In the genomic region with DNA sequence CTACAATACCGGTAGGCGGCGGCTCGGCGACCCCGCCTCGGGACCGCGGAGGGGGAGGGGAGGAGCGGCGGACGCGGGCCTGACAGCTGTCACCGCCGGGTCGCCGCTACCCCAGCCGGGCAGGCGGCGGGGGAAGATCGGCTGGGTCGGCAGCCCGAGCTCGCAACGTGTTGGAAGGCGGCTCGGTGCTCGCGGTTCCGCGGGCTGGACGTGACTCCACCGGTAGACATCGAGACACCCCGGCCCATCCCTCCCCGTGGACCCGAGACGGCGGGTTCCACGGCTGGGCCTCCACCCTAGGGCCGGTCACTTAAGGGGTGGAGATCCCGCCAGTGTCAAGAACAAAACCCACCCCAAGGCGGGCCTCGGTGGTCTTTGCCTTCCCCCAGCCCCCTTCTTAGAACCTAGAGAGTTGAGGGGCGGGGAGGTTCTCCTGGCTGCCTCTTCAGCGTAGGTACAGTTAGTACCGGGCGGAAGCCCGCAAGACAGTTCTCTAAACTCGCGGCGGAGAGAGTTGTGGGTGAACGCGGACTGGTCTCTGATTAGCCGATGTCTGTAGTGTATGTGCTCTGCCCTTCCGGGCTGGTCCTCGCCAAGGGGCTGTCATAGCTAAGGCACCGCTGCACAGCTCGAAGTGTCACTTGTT, we compare ENCODE assay signal across 8 mouse cellular contexts. TPM values are rescaled to one million over a fixed set of nuclear protein-coding genes. Genes with fewer than 3 reads are reported as not detected.
DNase-seq lines count a peak whose midpoint lies in the region; ATAC-seq and TF ChIP-seq lines count a peak whose summit lies in the region.

No protein-coding gene starts in this region.

- H3K4me3 ChIP-seq in gastrocnemius, adult 2 months = peak overlapping the region; percentile 99
- H3K4me3 ChIP-seq in erythroblast, embryonic 14.5 days (replicated peaks) = peak overlapping the region; percentile 100
- peak overlapping the region; percentile 80 for H3K4me3 ChIP-seq in intestine, embryonic 14.5 days (ENCODE audit: low read depth, low read length)
- peak overlapping the region; percentile 91 for H3K4me3 ChIP-seq in neural tube, embryonic 13.5 days

- peak; percentile 0; the same call in 1 of the 2 replicates for TF ChIP-seq CTCF in gastrocnemius, adult 2 months (IDR thresholded peaks at IDR 0.05)

- ATAC-seq in intestine, embryonic 14.5 days (replicated peaks; ENCODE audit: low FRiP score, low TSS enrichment, low read depth) = peak; percentile 76
- ATAC-seq in neural tube, embryonic 13.5 days (ENCODE audit: low read depth) = peak; percentile 80

- no peaks in the 10 kb centered on the region for H3K27me3 ChIP-seq in erythroblast, embryonic 14.5 days (ENCODE audit: control insufficient read depth)
- no peaks in the 10 kb centered on the region for H3K27me3 ChIP-seq in intestine, embryonic 14.5 days (replicated peaks; ENCODE audit: control insufficient read depth, insufficient read depth, low read length)
- no peaks in the 10 kb centered on the region for H3K27me3 ChIP-seq in neural tube, embryonic 13.5 days

- H3K4me2 ChIP-seq in intestine, embryonic 14.5 days (ENCODE audit: low read length) = peak overlapping the region; percentile 83
- H3K4me2 ChIP-seq in neural tube, embryonic 13.5 days = peak overlapping the region; percentile 93

- H3K9me3 ChIP-seq in erythroblast, embryonic 14.5 days (ENCODE audit: control insufficient read depth, low read length) = no peaks in the 10 kb centered on the region
- H3K9me3 ChIP-seq in intestine, embryonic 14.5 days (ENCODE audit: control insufficient read depth, low read length) = no peaks in the 10 kb centered on the region
- no peaks in the 10 kb centered on the region for H3K9me3 ChIP-seq in neural tube, embryonic 13.5 days

- peak overlapping the region; percentile 88 for H3K27ac ChIP-seq in gastrocnemius, adult 2 months
- H3K27ac ChIP-seq in intestine, embryonic 14.5 days (ENCODE audit: low read depth) = peak overlapping the region; percentile 54; the same call in 1 of the 2 replicates
- H3K27ac ChIP-seq in neural tube, embryonic 13.5 days (replicated peaks) = peak overlapping the region; percentile 90

- WGBS in intestine, embryonic 14.5 days = 0% methylated on average over 59 of the region's 59 CpGs
- under 1% methylated on average over 52 of the region's 59 CpGs for WGBS in neural tube, embryonic 13.5 days

- DNase-seq in gastrocnemius, adult 2 months = peak; percentile 29
- DNase-seq in gastrocnemius, postnatal 4 days (ENCODE audit: low spot score in 2 of 2) = no peak
- peak; percentile 80 for DNase-seq in MEL-GATA-1-ER (ENCODE audit: extremely low read depth, low read depth)
- DNase-seq in intestine, embryonic 14.5 days (ENCODE audit: low spot score) = no peak
- DNase-seq in lung, adult 18-20 months = peak; percentile 15 to 28
- DNase-seq in urinary bladder, postnatal 10 days (ENCODE audit: low spot score) = no peak

- intact Hi-C loops in gastrocnemius, adult 2 months (cut with DNase I) = loop anchor here (1.0 kb wide), 1 partner anchor 64 kb away; no protein-coding TSS in a partner anchor

- peaks cover 12% of the 10 kb centered on the region for H3K36me3 ChIP-seq in erythroblast, embryonic 14.5 days (ENCODE audit: control insufficient read depth)
- peaks cover 25% of the 10 kb centered on the region for H3K36me3 ChIP-seq in intestine, embryonic 14.5 days (ENCODE audit: control insufficient read depth, insufficient read depth, low read length)
- H3K36me3 ChIP-seq in neural tube, embryonic 13.5 days = peaks cover 12% of the 10 kb centered on the region

- H3K4me1 ChIP-seq in erythroblast, embryonic 14.5 days (ENCODE audit: control insufficient read depth) = peaks cover 36% of the 10 kb centered on the region
- peaks cover 12% of the 10 kb centered on the region; the same call in 1 of the 2 replicates for H3K4me1 ChIP-seq in intestine, embryonic 14.5 days (replicated peaks; ENCODE audit: control insufficient read depth, insufficient read depth, low read length)
- peaks cover 17% of the 10 kb centered on the region for H3K4me1 ChIP-seq in neural tube, embryonic 13.5 days (replicated peaks)

- peak overlapping the region; percentile 69 for H3K9ac ChIP-seq in intestine, embryonic 14.5 days (ENCODE audit: low read length)
- peak overlapping the region; percentile 88 for H3K9ac ChIP-seq in neural tube, embryonic 13.5 days

RNA-seq across cellular contexts. Expression of gene Hcfc2, which starts 3.5 kb away (rescaled TPM):
- total RNA-seq in gastrocnemius, adult 2 months (2021) = 10 to 100 TPM; 23.0 to 25.5 TPM
- 10 to 100 TPM; 33.5 to 45.0 TPM for total RNA-seq in gastrocnemius, postnatal 4 days (2021)
- 0.10 and 0.13 TPM in 2 replicates for polyA plus RNA-seq in erythroblast, embryonic 14.5 days (2012)
- polyA plus RNA-seq in intestine, embryonic 14.5 days (2014; fragmentation: Nextera tagmentation; extraction: Ambion mirVana) = 26.3 and 31.5 TPM in 2 replicates
- polyA plus RNA-seq in neural tube, embryonic 13.5 days (2015; fragmentation: Nextera tagmentation; extraction: Ambion mirVana) = 42.0 and 42.3 TPM in 2 replicates

RNA-seq across cellular contexts. Expression of gene Glt8d2, which starts 9.0 kb away (rescaled TPM):
- 1 to 10 TPM; 1.5 to 3.0 TPM for total RNA-seq in gastrocnemius, adult 2 months (2021)
- 10 to 100 TPM; 15.8 to 17.4 TPM for total RNA-seq in gastrocnemius, postnatal 4 days (2021)
- polyA plus RNA-seq in erythroblast, embryonic 14.5 days (2012) = 0.01 TPM in 1 of 2 replicates, not detected in the other
- polyA plus RNA-seq in intestine, embryonic 14.5 days (2014; fragmentation: Nextera tagmentation; extraction: Ambion mirVana) = 5.3 and 7.5 TPM in 2 replicates
- polyA plus RNA-seq in neural tube, embryonic 13.5 days (2015; fragmentation: Nextera tagmentation; extraction: Ambion mirVana) = 1.3 and 2.1 TPM in 2 replicates

Comparison
In these comparisons a context has a peak if more than half of its experiments do, and no peak if none do; other contexts are left out.
1. DNase-seq: peak in gastrocnemius, adult 2 months (single experiment), MEL-GATA-1-ER (single experiment) and lung, adult 18-20 months (2 of 2); none in gastrocnemius, postnatal 4 days (0 of 2), intestine, embryonic 14.5 days (single experiment) and urinary bladder, postnatal 10 days (single experiment).
2. RNA of gene Hcfc2, which starts 3.5 kb away (polyA plus RNA-seq): 42.0 to 42.3 TPM in neural tube, embryonic 13.5 days and 26.3 to 31.5 TPM in intestine, embryonic 14.5 days; 0.10 to 0.13 TPM in erythroblast, embryonic 14.5 days; every median in the first group is over 10 times any median in the second.
3. Peak in every context shown above with its lines, with median percentiles within 50 percentile points of each other: H3K27ac ChIP-seq and H3K4me3 ChIP-seq.